Comparison of ENCODE assay signal across 17 mouse cellular contexts in genomic region chr5:20196765-20197164, GRCm38 (mm10).
DNase-seq lines count a peak whose midpoint lies in the region; ATAC-seq lines count a peak whose summit lies in the region.
"Had no signal": no experiment of that assay in that cellular context is flagged by ENCODE, and none has a peak within 500 bp of the region (broad histone marks: within the 10 kb centered on the region; RNA-seq: fewer than 3 reads in every experiment).

No protein-coding gene starts in this region.

- H3K9me3 ChIP-seq in forebrain, embryonic 13.5 days (replicated peaks), result no peaks in the 10 kb centered on the region
- no peaks in the 10 kb centered on the region for H3K9me3 ChIP-seq in forebrain, embryonic 11.5 days (ENCODE audit: control insufficient read depth, low read length)
- H3K9me3 ChIP-seq: G1E; limb, embryonic 12.5 days; stomach, embryonic 15.5 days had no signal

- peak; percentile 70 for ATAC-seq in forebrain, embryonic 13.5 days
- ATAC-seq in forebrain, embryonic 11.5 days (replicated peaks; ENCODE audit: low FRiP score), result no peak
- ATAC-seq: activated CD4-positive, CD25-positive, alpha-beta regulatory T cell, adult 4 months had no signal

- H3K4me2 ChIP-seq in forebrain, embryonic 13.5 days, result no peak overlapping the region
- H3K4me2 ChIP-seq in forebrain, embryonic 11.5 days (ENCODE audit: low read depth, low read length, severe bottlenecking), result no peak overlapping the region
- H3K4me2 ChIP-seq: limb, embryonic 12.5 days; stomach, embryonic 15.5 days had no signal

- peak overlapping the region; percentile 37; the same call in 1 of the 2 replicates for H3K27ac ChIP-seq in forebrain, embryonic 13.5 days
- H3K27ac ChIP-seq in forebrain, embryonic 11.5 days (ENCODE audit: low read depth, low read length), result no peak overlapping the region
- H3K27ac ChIP-seq: kidney, postnatal 0 days; limb, embryonic 12.5 days; stomach, embryonic 15.5 days had no signal

- no peak for DNase-seq in forebrain, embryonic 11.5 days (ENCODE audit: low spot score)
- peak; percentile 32 to 50 for DNase-seq in right cerebral cortex, postnatal 10 days (ENCODE audit: low spot score in 2 of 2)
- no peak for DNase-seq in right cerebral cortex, adult 2 months (ENCODE audit: low spot score in 2 of 2)
- DNase-seq in mesoderm, embryonic 11.5 days (ENCODE audit: low read depth, low spot score), result peak; percentile 71
- no peak for DNase-seq in kidney, adult 18-20 months
- DNase-seq in ovary, adult 18-20 months (ENCODE audit: low spot score), result no peak
- no peak for DNase-seq in gastrocnemius, postnatal 4 days (ENCODE audit: low spot score in 2 of 2)
- DNase-seq: heart, adult 11 months; heart, postnatal 4 days; lung, adult 2 months; right cerebral cortex, postnatal 25 days had no signal

- no peak overlapping the region for H3K4me3 ChIP-seq in forebrain, embryonic 13.5 days
- no peak overlapping the region for H3K4me3 ChIP-seq in forebrain, embryonic 11.5 days (ENCODE audit: low read depth, low read length)
- H3K4me3 ChIP-seq: limb, embryonic 12.5 days; stomach, embryonic 15.5 days had no signal

- H3K9ac ChIP-seq in forebrain, embryonic 13.5 days, result no peak overlapping the region
- no peak overlapping the region for H3K9ac ChIP-seq in forebrain, embryonic 11.5 days (ENCODE audit: low read length)
- H3K9ac ChIP-seq: limb, embryonic 12.5 days; stomach, embryonic 15.5 days had no signal

- H3K36me3 ChIP-seq in forebrain, embryonic 13.5 days (ENCODE audit: poor library complexity, severe bottlenecking), result no peaks in the 10 kb centered on the region
- H3K36me3 ChIP-seq in forebrain, embryonic 11.5 days (ENCODE audit: control insufficient read depth, insufficient read depth, low read length), result no peaks in the 10 kb centered on the region
- H3K36me3 ChIP-seq: G1E; limb, embryonic 12.5 days; stomach, embryonic 15.5 days had no signal

- H3K4me1 ChIP-seq in forebrain, embryonic 13.5 days, result peaks cover 5% of the 10 kb centered on the region
- H3K4me1 ChIP-seq in forebrain, embryonic 11.5 days (replicated peaks; ENCODE audit: control insufficient read depth, insufficient read depth, low read length), result no peaks in the 10 kb centered on the region
- H3K4me1 ChIP-seq: limb, embryonic 12.5 days; stomach, embryonic 15.5 days had no signal

- H3K27me3 ChIP-seq in forebrain, embryonic 13.5 days, result no peaks in the 10 kb centered on the region
- H3K27me3 ChIP-seq in forebrain, embryonic 11.5 days (ENCODE audit: control insufficient read depth, insufficient read depth, low read length), result no peaks in the 10 kb centered on the region
- H3K27me3 ChIP-seq: limb, embryonic 12.5 days; stomach, embryonic 15.5 days had no signal

- 47% methylated on average over 5 of the region's 5 CpGs for WGBS in forebrain, embryonic 13.5 days
- WGBS in forebrain, embryonic 11.5 days, result 68% methylated on average over 5 of the region's 5 CpGs

Comparison
In these comparisons a context has a peak if more than half of its experiments do, and no peak if none do; other contexts are left out.
1. DNase-seq: peak in right cerebral cortex, postnatal 10 days (2 of 2) and mesoderm, embryonic 11.5 days (single experiment); none in forebrain, embryonic 11.5 days (single experiment), right cerebral cortex, adult 2 months (0 of 2), kidney, adult 18-20 months (single experiment), ovary, adult 18-20 months (single experiment) and gastrocnemius, postnatal 4 days (0 of 2).